Mouse (Mus musculus) kidney, adult 8-10 months (tissue): ENCODE results near the gene Cacna1g.
"Not testable (repeated sequence)": the region's sequence is repeated elsewhere in the genome, so short reads cannot be mapped to it uniquely, and the experiment has no call there.

ENCODE experiments used
- DNase-seq, 2 experiments: peaks; one replicate each; pipeline ENCODE4 v3.0.0; 2022

Cacna1g gene

DNA sequence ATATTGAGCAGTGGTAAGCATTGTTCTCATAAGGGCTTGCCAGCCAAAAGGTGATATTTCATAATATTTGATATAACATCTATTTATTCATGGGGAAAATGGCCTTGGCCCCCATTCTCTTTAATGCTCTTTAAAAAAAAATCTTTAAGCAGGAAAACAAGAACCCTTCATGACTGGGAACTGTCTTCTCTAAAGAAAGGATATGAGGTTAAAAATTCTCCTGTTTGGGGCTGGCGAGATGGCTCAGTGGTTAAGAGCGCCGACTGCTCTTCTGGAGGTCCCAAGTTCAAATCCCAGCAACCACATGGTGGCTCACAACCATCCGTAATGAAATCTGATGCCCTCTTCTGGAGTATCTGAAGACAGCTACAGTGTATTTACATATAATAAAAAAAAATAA is 72.0 kb downstream of the Cacna1g start:
- DNase-seq = not testable (repeated sequence)

DNA sequence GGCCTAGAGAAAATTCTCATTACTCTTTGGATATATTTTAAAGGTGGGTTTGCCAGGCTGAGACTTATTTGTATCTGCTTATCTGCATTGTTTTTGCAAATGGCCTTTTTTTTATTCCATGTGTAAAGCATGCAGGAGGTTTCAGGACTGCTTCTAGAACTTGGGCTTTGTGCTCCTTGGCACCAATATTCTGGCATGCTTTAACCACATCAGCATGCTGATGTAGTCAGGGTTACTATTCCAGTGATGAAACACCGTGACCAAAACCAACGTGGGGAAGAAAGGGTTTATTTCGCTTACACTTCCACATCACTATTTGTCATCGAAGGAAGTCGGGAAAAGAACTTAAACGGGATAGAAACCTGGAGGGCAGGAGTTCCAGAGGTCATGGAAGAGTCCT is 73.0 kb downstream of the Cacna1g start:
- DNase-seq = no peak

DNA sequence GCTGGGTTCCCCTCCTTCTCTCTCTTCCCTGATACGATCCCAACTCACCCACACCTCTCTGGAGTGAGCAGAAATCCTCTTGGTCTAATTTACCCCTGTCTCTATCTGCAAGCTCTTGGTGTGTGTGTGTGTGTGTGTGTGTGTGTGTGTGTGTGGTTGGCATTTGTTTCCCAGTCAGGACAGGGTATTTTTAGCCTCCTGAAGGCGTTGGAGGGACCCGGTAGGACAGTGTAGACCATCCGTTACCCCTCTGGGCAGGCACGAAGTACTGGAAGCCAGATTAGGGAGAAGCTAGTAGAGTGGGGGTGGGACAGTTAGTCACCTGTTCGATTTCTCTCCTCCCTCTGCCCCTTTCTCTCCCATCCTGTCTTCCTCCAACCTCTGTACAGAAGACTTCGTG is 79.9 kb downstream of the Cacna1g start:
- no peak for DNase-seq

DNA sequence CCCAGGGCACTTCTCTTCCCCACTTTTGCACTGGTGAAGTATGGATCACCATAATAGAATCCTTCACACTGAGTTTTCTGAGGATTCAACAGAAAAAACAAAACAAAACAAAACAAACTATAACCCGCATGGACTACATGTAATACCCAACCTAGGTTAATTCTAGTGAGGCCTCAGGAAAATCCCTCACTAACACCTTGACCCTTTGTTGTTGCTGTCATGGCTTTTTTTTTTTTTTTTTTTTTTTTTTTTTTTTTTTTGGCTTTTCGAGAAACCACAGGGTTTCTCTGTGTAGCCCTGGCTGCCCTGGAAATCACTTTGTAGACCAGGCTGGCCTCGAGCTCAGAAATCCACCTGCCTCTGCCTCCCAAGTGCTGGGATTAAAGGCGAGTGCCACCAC is 80.5 kb downstream of the Cacna1g start:
- DNase-seq = not testable (repeated sequence)

DNA sequence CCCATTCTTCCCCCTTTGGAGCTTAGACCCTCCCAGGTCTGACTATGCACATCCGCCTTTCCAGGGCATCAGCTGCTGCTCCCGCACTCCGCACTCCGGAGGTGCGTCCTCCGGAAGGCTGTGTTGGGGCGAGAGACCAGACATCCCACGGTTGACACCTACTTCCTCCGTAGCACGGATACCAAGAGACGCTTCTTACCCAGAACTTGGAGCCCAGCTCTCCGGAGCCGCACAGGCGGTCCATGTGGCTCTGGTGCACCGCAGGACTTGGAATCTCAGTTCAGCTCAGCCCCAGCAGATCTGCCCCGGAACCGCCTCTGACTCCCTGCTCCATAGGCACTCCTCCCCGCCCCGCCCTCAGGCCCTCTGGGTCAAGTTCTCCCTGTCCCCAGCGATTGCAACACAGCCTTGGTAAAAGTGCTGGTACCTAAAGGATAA is 81.3 kb downstream of the Cacna1g start, which contains the start of gene Abcc3:
TSS of gene Abcc3 (minus strand) at position 326 of the 438 bp plus-strand sequence.
- peak; percentile 41 to 57 for DNase-seq

DNA sequence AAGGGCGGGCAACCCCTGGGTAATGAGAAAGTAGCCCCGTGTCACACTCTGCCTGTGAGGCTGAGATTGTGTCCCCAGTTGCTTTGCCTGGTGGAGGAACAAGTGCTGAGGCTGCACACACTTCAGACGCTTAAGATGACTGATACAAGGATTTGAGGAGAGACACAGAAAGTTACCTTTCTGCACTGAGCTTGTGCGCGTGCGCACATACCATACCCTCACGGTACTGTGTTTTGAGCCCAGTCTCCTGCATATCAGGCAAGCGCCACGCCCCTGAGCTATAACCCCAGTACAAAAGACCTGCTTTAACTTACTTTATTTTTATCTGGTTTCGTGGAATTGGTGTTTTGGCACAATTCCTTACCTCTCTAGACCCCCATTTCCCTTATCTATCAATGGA is 82.3 kb downstream of the Cacna1g start:
- no peak for DNase-seq

DNA sequence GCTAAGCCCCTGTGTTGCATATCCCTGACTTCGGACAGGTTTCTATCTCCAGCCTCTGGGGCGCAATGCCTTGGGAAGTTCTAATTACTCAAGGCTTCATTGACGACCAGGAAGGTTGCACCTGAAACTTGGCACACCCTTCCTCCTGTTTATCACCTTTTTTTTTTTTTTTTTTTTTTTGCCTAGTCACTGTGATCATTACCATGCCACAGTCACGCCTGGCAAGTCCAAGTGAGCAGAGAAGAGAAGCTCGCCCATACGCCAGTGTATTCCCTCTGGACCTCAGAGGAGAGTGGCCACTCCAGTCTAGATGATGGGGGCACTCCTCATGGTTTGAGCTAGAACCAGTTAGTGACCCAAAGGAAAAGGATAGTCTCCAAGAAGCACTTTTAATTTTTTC is 83.2 kb downstream of the Cacna1g start:
- no peak for DNase-seq

DNA sequence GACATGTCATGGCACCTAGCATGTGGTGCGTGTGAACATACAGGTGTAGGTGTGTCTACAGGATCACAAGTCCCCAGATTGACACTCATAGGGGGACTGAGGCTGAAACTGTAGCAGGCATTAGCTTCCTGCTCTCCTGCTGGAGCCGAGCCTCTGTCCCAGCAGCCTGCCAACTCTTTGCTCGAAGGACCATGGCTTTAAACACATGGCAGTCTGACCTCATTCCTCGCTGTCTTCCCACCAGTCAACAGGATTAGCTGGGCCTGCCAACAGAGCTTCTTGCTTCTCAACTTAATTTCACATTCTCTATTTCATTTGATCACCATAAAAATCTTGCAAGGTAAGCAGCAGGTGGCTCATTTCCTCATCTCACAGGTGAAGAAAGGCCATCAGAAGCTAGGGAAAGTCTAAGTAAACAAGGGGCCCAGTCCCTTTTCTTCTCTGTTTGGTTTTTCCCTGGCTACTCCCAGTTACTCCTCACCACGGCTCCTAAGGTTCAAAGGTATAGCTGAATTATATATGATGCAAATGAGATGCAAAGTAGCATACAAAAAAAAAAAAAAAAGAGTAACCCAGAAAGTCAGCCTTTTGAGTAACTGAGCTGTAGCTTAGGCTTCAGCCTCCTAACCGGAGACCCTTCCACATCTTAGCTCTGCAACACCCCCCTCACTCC is 84.1 kb downstream of the Cacna1g start:
- DNase-seq = no peak

DNA sequence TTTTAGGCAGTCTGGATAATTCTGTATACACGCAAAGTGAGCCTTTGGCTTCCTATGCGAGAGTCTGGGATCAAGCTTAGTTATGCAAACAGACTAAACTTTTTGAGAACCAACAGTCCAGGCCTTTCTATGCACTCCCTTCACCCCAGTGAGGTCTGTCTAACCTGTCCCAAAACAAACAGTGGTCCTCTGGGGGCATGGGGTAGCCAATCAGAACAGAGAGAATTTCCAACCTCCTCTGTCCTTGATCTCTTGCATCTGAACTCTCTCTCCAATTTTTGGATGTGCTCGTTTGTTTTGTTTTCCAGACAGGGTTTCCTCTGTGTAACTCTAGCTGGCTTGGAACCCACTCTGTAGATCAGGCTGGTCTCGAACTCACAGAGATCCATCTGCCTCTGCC is 85.0 kb downstream of the Cacna1g start:
- no peak for DNase-seq

DNA sequence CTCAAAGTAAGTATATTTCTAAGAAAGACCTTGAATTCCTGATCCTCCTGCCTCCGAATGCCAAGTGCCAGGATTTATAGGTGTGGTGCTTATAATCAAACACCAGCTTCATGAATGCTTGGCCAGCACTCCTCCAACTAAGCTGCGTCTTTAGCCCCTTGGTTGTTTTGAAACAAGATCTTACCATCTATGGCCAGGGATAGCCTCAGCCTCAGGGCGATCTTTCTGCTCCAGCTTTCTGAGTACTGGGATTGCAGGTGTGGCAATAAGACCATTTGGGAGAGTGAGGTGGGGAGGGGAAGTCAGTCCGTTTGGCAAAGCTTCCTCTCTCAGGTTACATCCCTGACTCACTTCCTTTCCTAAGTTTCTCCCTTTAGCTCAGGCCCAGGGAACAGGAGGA is 86.2 kb downstream of the Cacna1g start:
- DNase-seq = no peak

DNA sequence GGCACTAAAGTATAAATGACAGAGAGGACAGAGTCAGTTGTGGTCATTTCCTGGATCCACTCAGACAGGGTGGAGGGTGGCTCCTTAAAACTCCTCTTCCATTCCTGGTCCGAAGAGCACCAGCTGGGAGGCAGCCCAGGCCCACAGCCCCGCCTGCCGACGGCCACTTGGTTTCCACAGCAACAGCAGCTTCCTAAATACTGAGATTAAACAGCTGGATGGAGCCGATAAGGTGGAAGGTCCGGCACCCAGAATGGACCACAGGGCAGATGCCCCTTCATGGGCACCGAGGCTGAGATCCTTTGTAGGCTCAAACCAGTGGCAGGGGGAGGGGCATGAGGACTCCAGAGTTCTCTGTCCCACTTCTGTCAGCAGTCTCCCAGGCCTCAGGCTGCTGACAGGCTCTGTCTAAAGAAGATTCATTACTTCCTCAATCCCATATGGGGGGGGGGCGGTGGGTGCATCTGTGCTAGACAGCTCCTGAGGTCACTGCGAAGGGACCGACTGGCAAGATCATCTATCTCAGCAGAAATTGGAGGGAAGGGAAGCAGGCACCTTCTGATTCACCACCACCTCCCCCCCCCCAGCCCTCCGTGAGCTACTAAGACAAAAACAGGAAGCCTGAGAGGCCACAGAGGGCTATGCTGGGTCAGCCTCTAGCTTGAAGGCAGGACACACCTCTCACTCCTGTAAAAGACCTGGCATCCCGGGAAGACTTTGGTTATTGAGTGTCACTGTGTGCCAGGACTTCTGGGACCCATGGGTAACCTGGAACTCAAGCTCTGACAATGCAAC is 87.8 kb downstream of the Cacna1g start:
- DNase-seq = peak; percentile 44 to 45

DNA sequence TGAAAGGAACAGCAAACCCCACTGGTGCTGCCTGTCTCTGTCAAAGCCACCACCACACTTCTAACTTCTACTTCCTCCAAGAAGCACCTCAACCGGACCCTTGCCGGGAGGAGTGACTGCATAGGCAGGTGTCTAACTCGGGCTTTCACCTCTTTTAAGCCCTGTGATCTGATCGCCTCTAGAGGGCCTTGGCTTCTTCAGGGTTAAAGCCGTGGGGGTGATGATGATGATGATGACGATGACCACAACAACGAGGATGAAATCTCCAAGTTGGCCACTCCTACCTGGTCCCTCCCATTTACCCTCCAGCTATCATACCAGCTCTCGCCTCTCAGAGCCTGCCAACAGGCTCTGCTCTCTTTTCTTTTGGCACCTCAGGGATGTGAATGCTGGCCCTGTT is 94.3 kb downstream of the Cacna1g start:
- DNase-seq = no peak

DNA sequence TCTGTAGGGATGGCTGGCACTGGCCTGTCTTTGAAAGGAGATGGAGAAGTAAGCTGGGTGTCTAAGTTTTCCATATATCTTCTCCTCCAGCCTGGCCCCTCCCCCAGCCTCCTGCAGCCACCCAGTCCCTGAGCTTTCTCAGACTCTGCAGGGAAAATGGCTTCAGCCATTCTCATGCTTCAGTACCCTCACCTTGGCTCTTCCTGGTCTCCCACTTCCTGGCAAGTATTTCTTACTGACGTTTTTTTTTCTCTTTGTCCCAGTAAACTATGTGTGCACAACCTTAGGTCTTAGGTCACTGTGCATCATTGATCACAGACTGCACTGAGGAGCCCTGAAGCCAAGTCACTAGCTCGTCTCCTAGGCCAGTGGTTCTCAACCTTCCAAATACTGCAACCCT is 94.9 kb downstream of the Cacna1g start:
- DNase-seq = peak in 1 of 2 experiments; percentile 22

DNA sequence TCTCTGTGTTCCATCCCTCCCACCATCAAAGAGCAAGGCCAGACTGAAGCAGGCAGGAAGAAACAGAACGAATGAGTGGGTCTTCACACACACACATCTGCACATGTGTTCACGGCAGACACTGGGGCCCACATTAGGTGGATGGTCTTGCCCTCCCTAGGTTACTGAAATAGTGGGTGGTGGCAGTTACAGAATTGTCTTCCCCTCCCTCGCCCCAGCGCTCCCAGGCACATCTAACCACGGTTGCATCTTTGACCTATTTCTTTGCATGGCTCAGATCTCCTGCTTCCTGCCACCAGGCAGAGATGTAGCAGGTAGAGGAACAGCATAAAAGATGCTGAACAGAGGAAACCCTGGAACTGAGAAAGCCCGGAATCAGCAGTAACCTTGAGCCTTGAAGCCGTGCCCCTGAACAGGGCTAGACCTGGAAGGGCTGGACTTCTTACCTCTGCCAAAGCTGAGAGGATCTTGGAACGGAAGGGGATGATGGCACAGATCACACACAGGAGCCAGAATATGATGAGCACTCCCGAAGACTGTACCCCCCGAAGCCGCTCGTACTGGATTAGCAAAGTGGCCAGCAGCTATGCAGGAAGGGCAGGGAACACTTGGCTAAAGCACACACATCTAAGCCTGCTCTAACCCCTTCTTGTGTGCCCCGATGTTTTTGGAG is 99.6 kb downstream of the Cacna1g start:
- DNase-seq = no peak

DNA sequence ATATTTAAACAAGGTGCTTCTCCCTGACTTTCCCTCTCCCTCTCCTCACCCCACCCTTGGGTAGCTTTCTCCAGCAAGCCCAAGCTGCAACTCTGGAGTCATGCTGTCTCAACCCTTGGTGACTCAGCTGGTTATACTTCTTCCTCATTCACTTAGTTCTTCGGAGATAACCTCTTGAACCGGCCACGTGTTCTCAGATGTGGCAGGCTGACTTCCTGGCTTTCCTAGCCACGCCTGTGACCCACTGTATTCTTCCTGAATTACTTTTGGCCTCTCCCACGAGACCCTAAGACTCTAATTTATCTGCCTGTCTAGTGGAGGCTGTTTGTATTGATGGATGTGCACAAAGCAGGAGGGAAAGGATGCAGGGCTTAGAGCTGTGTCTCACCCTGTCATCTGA is 103.2 kb downstream of the Cacna1g start:
- no peak for DNase-seq

DNA sequence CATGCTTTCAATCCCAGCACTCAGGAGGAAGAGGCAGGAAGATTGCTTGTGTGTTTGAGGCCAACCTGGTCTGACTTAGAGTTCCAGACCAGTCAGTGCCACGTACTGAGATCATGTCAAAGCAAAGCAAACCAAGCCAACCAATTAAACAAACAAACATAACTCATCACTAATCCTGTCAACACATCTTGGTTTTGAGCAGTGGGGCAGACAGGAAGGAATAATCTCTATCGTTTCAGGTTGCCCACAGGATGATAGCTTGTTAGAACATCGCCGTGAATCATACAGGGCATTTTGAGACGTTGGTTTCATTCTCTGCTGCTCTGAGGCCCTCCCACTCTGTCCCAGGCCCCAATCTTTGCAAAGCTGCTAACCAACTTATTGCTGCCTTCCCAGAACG is 104.0 kb downstream of the Cacna1g start:
- DNase-seq = no peak

DNA sequence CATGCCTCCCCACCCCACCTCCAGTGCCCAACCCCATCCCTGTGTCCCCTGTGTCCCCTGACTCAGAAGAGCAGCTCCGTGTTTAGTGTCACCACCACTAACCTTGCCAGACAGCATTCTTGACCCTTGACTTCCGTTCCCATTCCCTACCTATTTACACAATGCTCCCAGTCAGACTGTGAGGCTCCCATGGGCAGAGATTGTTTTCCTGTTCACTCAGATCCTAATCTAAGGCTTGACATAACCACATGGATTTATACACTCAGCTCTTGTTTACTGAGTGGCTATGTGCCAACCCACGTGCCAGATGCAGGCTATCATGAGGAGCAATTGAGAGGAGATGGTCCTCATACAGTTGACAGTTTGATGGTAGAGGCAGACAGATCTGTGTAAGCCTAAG is 108.7 kb downstream of the Cacna1g start:
- DNase-seq = no peak

DNA sequence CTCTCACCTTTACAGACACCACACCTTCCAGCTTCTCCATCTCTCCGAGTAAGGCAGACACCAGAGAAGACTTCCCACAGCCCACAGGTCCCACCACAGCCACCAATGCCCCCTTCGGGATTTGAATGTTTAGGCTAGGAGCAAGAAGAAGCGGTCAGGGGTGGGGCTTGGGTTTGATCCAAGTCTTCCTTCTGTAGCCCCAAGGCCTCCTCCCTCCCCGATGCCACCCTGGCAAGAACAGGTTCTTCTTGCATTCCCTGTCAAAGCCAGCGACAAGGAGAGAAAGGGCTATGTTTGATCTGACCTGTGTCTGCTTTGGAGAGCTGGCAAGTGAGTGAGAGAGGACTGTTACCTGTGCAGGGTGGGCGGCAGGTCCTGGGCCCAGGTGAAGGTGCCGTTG is 110.3 kb downstream of the Cacna1g start:
- DNase-seq = no peak

DNA sequence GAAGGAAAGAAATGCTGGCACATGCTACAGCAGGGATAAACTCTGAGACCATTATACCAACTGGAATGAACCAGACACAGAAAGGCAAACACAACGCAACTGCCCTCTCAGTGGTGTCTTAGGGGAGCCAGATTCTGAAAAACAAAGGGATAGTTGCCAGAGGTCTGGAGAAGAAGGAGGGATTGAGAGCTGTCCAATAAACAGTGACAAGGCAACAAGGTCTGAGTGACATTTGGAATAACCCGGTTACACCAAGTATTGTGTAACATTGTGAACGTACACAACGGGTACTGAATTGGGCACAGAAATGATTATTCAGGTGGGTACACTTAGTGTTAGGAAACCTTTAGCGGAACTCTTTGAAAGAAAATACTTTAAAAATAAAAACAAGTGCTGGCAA is 111.9 kb downstream of the Cacna1g start:
- no peak for DNase-seq

DNA sequence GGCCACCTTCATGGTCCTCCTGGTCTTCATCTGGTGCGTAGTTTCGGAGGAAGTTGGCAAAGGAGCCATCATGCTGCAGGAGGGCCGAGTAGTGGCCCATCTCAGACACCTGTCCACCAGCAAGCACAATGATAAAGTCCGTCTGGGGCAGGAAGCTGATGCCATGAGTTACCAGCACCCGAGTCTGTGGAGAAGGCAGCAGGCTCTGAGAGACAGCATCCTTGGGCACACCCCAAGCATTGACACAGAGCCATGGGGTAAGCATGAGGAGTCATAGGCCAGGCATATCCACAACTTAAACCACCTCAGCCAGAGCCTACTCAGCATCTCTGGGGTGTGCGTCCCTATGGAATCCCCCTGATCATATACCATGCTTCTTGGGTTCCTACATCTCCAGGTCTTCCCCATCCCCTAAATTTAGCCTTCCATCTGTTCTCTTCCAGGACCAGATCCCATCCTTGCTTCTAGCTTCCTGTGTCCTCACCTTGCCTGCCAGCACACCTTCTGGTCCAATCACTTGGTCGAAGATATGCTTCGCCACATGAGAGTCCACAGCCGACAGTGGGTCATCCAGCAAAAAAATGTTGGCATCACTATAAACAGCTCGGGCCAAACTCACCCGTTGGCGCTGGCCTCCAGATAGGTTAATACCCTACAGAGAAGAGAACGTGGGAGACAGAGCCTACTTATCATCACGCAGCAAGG is 112.7 kb downstream of the Cacna1g start:
- no peak for DNase-seq

DNA sequence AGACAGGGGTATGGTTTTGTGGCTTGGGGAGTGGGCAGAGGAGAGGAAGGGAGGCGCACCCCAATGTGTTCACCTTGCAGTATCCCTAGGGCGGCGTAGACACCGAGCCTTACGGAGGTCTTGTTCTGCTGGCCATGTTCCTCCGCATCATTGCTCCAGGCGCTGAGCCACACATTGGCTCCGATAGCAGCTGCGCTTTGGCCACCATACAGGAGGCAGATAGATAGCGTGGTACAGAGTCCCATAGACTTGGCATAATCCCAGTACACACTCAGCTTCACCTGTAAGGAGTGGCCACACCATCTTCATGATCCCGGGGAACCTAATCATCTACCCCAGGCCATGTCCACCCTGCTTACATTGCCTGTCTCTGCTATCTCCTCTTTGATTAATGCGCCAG is 114.8 kb downstream of the Cacna1g start:
- DNase-seq = no peak
